Mouse (Mus musculus) spleen, postnatal 14 days (tissue): ENCODE results near the gene Tnfsf12.
"Not testable (repeated sequence)": the region's sequence is repeated elsewhere in the genome, so short reads cannot be mapped to it uniquely, and the experiment has no call there.

Source experiments
- DNase-seq, 2 experiments: peaks; one replicate each; pipeline ENCODE4 v3.0.0; 2021 to 2022; ENCODE audit warnings: low spot score in 2 of 2

Gene Tnfsf12

DNA sequence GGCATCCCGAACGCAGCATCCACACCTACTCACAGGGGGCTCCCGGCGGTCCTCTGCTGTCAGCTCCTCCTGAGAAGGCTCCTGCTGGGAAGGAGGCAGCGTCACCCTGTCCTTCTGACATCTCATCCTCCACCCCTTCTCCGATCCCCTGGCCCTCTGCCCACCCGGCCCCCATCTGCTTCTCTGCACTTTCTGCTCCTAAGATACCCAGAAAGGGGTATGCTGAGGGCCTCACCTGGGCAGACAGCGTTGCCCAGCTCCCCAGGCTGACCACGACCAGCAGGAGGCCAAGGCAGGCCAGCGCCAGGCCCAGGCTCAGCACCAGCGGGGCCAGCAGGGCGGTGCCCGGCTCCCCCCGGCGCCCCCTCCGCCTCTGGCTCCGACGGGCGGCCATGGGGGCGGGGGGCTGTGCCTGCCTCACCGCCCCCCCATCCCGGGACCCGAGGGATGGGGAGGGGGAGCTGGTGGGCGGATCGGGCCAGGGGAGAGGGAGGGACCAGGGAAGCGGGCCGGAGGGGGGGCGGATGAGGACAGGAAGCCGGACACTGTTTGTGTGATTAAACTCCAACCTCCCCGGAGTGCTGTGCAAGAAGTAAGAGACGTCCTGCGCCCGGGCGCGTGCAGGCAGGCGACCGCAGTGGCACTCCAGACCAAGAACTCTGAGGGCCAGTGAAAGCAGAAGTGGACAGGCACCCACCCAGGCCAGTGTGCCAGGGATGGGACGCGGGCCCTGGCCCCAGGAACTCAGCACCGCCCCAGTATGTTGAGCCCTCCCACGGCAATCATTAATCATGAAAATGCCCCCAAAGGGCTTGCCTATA is at the start of gene Tnfsf12, which contains the start of gene Tnfsfm13:
Gene Tnfsf12 (minus strand): TSS at position 489 of the 821 bp plus-strand sequence.
Gene Tnfsfm13 (minus strand): TSS at position 738 of the 821 bp plus-strand sequence.
- DNase-seq: no peak

GRCm38 (mm10) chr11:69731408-69731807 is 35.8 kb upstream of the Tnfsf12 start:
- DNase-seq: not testable (repeated sequence)

- peak; percentile 50 to 72 for DNase-seq
Observed at GRCm38 (mm10) chr11:69729063-69729462, 33.4 kb upstream of the Tnfsf12 start.

DNA sequence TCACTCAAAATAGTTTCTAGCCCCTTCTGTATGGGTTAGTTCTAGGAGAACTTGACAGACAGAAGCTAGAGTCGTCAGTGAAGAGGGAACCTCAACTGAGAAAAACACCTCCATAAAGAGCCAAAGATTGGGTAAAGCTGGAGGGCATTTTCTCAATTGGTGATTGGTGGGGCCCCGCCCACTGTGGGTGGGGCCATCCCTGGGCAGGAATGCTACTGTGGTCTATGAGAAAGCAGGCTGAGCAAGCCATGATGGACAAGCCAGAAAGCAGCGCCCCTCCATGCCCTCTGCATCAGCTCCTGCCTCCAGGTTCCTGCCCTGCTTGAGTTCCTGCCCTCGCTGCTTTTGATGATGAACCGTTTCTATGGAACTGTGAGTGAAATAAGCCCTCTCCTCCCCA is 30.3 kb upstream of the Tnfsf12 start:
- no peak for DNase-seq

DNA sequence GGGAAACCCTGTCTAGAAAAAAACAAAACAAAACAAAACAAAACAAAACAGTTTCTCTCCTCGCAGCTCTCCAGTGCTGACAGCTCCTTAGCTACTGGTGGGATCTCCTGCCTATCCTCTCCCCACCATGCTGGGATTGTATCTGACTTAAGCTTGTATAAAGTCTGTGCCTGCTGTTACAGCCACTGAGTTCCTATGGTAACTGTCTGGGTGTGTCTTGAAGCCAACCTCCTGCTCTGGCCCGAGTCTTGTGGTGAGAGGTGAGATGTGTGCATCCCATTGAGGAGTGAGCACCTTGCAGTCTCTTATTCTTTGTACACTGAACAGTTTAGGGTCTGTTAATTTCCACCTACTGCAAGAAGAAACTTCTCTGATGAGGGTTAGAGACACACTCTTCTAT is 27.4 kb upstream of the Tnfsf12 start:
- DNase-seq: no peak

DNA sequence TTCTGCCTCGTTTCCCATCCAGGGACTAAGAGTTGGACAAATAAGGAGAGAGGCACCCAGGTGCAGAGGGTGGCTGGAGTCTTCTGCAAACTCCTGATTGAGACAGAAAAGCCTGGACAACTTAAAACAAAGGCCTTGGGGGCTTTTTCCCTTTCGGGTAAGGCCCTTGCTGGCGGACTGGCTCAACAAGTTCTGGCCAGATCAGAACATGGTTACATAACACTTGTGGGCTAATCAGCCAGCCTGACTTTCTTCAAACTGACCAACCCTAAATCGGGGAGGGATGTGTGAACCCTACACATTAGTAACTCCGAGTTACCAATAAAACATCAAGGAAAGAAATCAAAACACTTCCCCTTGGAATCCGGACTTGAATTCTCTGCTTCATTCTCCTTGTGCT is 25.2 kb upstream of the Tnfsf12 start:
- DNase-seq: no peak

DNA sequence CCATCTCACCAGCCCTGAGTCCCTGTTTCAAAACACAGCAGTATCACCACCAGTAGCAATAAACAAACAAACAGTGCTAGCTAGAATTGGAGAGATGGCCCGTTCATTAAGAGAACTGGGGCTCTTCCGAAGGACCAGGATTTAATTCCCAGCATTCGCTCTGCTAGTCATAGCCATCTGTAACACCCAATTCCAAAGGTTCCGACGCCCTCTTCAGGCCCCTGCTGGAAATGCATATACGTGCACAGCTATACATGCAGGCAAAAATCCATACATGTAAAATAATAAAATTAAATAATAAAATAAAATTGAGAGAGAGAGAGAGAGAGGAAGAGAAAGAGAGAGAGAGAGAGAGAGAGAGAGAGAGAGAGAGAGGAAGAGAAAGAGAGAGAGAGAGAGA is 23.8 kb upstream of the Tnfsf12 start:
- DNase-seq: no peak

DNA sequence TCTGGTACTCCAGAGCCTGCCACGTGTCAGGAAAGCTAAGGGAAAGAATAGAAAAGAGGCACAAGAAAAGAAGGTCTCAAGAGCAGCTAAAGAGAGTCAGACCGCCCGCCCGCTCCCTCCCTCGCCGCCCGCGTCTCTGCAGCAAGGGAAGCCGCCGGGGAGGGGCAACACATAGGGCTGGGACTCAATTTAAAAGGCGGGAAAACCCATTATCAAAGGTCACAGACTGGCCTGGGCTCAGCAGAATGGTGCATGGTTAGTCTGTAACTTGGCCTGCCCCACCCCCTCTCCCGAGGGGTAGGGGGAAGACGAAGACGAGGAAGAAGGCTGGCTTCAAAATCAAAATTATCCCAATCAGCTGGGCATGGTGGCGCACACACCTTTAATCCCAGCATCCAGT is 23.0 kb upstream of the Tnfsf12 start:
- DNase-seq: no peak

GRCm38 (mm10) chr11:69716953-69717352 is 21.3 kb upstream of the Tnfsf12 start:
- no peak for DNase-seq

- DNase-seq: no peak
Observed at GRCm38 (mm10) chr11:69715929-69716328, 20.3 kb upstream of the Tnfsf12 start.

GRCm38 (mm10) chr11:69715482-69715881 is 19.8 kb upstream of the Tnfsf12 start:
- peak in 1 of 2 experiments; percentile 18 for DNase-seq

DNA sequence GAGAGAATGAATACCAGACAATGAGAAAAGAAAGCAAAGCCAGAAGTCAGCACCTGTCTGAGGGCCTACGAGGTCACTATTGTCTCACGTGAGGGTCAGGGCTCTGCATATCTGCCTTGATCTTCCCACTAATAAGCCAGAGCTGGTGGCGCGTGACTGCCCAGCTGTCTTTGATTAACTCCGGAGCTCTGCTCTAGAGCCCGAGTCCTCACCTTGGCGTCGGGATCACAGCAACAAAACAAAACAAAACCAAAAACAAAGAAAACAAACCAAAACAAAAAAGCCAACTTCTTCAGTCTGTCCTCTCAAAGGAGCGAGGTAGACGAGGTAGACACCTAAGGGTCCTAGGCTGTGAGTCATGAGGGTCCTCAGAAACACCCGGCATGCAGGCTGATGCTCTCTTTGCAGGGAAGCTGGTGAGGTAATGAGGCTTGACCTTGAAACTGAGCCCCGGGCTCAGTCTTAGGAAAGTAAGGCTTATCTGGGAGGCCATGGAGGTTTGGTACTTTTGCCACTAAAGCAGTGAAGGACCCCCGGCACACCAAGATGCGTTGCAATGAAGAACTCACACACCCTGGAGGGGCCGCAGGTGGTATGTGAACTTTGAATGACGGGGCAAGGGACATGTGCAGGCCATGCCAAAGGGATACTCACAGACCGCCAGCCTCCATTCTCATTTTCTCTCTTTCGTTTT is 19.1 kb upstream of the Tnfsf12 start:
- DNase-seq: no peak

GRCm38 (mm10) chr11:69712954-69713672 is 17.5 kb upstream of the Tnfsf12 start:
- DNase-seq: no peak

DNA sequence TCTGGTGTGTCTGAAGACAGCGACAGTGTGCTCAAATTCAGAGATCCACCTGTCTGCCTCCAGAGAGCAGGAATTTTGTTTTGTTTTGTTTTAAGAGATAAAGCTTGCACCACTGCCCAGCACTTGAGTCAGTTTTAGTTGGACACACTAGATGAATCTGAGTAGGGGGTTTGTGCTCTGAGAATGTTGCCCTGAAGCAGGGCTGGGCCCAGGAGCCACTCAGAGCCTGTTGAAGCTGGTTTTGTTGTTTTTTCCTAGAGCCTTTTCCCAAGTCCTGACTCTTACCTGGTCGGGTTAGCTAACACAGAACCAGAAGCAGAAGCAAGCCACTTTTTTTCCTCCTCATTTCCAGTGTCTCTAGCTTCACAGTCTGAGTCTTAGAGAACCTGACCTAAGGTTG is 15.4 kb upstream of the Tnfsf12 start:
- DNase-seq: no peak

DNA sequence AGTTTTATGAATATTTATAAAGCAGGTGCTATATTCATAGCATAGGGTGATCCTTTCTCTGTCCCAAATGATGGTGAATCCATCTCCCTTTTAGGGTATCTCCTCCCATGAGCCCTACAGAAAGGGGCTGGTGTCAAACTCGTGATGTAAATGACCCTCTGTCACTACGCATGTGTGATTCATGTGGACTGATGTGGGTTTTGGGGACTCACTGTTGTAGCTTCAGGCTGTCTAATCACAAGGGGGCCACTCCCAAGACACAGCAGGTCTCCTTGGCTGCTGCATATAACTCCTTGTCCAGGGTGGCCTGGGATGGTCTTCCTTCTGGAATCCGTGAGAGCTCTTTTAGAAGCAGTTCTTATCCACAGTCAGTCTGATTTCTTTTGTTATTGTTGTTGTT is 14.8 kb upstream of the Tnfsf12 start:
- DNase-seq: no peak

GRCm38 (mm10) chr11:69709554-69710446 is 14.2 kb upstream of the Tnfsf12 start:
- DNase-seq: no peak

DNA sequence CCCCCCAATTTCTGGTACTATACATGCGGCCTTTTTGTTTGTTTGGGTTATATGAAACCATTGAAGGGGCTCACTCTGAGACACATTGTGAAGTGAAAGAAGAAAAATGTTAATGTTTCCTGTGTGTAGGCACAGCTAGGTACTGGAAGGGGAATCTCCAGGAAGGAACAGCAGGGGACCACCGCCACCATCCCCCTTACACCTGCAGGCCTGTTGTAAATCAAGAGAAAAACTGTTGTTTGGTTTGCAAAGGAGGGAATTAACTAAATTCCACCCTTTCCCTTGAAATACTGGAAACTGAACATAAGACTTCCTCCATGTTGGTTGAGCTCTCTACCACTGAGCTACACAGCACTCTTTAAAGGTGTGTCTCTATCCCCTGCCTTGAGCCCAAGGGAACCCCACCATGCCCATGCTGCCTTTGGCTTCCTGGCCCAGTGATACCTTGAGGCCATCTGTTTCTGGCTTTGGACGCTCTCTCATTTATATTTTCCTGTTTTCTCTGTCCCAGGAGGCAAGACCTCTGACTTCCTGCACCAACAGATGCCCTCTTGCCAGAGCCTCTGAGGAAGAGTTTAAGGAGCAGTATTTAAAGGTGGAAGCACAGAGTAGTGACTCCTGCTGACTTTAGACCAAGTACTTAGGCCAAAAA is 13.1 kb upstream of the Tnfsf12 start:
- DNase-seq: no peak

- no peak for DNase-seq
Observed at GRCm38 (mm10) chr11:69707873-69708381, 12.3 kb upstream of the Tnfsf12 start.

DNA sequence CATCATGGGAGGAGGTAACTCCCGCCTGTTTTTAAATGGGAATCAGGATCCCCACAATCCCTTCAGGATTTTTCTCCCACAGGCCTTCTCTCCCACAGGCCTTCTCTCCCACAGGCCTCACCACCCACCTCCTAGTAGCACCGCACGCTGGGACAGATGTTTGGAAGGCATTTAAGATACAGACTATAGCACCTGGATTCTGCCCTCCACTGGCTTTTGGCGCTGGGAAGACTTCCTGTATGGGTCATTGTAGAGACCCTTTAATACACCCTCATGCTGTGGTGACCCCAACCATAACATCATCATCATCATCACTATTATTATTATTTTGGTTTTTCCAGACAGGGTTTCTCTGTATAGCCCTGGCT is 11.8 kb upstream of the Tnfsf12 start:
- no peak for DNase-seq

DNA sequence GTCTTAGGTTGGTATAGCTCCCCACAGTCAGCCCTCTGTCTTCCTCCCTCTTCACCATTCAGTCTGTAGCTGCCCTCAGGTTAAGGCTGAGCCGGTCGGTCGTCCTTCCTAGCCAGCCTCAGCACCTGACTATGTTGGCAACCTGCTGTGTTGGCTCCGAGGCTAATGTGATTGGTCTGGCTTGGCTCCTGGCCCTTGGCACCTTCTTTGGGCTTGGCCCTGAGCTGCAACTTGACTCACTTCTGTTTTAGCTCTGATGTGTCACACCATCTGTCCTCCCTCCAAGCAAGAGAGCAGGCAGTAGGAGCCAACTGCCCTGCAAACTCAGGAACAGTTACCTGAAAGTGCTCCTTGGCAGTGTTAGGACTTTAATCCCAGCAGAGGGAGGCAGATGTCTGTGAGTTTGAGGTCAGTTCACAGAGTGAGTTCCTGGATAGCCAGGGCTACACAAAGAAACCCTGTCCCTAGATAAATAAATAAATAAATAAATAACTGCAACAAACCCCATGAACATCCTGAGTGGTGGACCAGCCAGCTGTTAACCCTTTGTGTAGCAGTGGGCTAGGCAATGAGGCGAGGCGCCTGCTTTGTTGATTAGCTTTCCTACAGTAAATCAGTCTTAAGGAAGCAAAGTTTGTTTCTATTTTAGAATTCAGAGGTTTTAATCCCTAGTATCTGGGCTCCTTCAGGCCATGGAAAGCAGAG is 11.3 kb upstream of the Tnfsf12 start:
- no peak for DNase-seq
